Mouse (Mus musculus) erythroblast, embryonic 14.5 days (primary cell): ENCODE results near the gene Tnr.

Experiments
- GATA1 ChIP-seq: IDR thresholded peaks from 2 replicates; pipeline ENCODE4 v1.6.1; 2012; ENCODE audit warnings: low read length, inconsistent platforms, mixed read lengths
- TAL1 ChIP-seq: IDR thresholded peaks from 3 replicates; pipeline ENCODE4 v1.6.1; 2012; ENCODE audit warnings: low read length, inconsistent platforms, mixed read lengths

- TF ChIP-seq TAL1 (no peak), GATA1 (no peak)
Observed at GRCm38 (mm10) chr1:159783842-159784241, 260.3 kb downstream of the Tnr start.
